Mouse (Mus musculus) bone marrow, adult 2 months (tissue): Measurements from ENCODE around the gene Acer3. TPM values are rescaled to one million over a fixed set of nuclear protein-coding genes. Genes with fewer than 3 reads are reported as not detected.
A peak's percentile ranks its signal among the peaks of the same experiment; 100 is the strongest.

ENCODE experiments used
- H3K27ac ChIP-seq: fragments of 200-500 bp; 2 replicates; pipeline ENCODE4 v1.5.1; 2012; ENCODE audit warnings: low read depth, mild to moderate bottlenecking, control low read depth, inconsistent platforms, low read length; ENCODE audit not compliant: control insufficient read depth, poor library complexity, insufficient read depth
- H3K4me1 ChIP-seq: fragments of 200-500 bp; 2 replicates; pipeline ENCODE4 v1.6.1; 2011; ENCODE audit warnings: low read length; ENCODE audit not compliant: control insufficient read depth, insufficient read depth
- H3K4me3 ChIP-seq: fragments of 200-500 bp; replicated peaks from 2 replicates; pipeline ENCODE3; 2011; ENCODE audit warnings: mild to moderate bottlenecking, low read depth, low read length, control low read depth; ENCODE audit not compliant: control insufficient read depth
- CTCF ChIP-seq: fragments of 200-500 bp; IDR thresholded peaks from 2 replicates; pipeline ENCODE4 v1.5.1; 2011; ENCODE audit warnings: low read length, control low read depth; ENCODE audit not compliant: control insufficient read depth, insufficient read depth
- POLR2A ChIP-seq: fragments of 200-500 bp; IDR thresholded peaks from 2 replicates; pipeline ENCODE4 v1.6.1; 2011; ENCODE audit warnings: low read depth, mild to moderate bottlenecking, control low read depth, low read length, borderline replicate concordance; ENCODE audit not compliant: control insufficient read depth
- WGBS: fragments of 180-500 bp; shearing (Covaris S2); methylation state at CpG from one replicate; pipeline ENCODE4 v1.1.7; 2018; 5-methylcytosine and 5-hydroxymethylcytosine counted together
- polyA plus RNA-seq: library from polyadenylated mRNA; stranded (reverse); fragments of >200 nt; gene quantifications from 2 replicates; pipeline ENCODE4 v1.2.4, GENCODE M21; 2011; ENCODE audit warnings: low replicate concordance; ENCODE audit not compliant: missing spikeins, insufficient read depth, insufficient read length

The Acer3 gene
- polyA plus RNA-seq, 1 experiment: 12.9 TPM

GRCm38 (mm10) chr7:98201493-98202028 lies 119.4 kb downstream of the Acer3 start:
- Histone ChIP-seq H3K4me3 (no peak overlapping the region), H3K4me1 (no peaks in the 10 kb centered on the region), H3K27ac (no peak overlapping the region)
- 80% methylated on average over 5 of the region's 5 CpGs for WGBS
- TF ChIP-seq CTCF (no peak), POLR2A (no peak)

GRCm38 (mm10) chr7:98200396-98200795 lies 120.6 kb downstream of the Acer3 start:
- no peak overlapping the region for H3K4me3 ChIP-seq
- 50% methylated on average over 3 of the region's 3 CpGs for WGBS
- H3K4me1 ChIP-seq: no peaks in the 10 kb centered on the region
- TF ChIP-seq CTCF: no peak
- TF ChIP-seq POLR2A: no peak
- no peak overlapping the region for H3K27ac ChIP-seq

GRCm38 (mm10) chr7:98199381-98199780 lies 121.6 kb downstream of the Acer3 start, which contains the start of gene B3gnt6:
Gene B3gnt6 (minus strand): TSS chr7:98199481.
- 84% methylated on average over 4 of the region's 4 CpGs for WGBS
- H3K4me3 ChIP-seq: no peak within 1 kb of the TSS
- TF ChIP-seq POLR2A (no peak), CTCF (no peak)
- no peak within 1 kb of the TSS for H3K27ac ChIP-seq
- H3K4me1 ChIP-seq: peaks cover 1% of the 10 kb centered on the region; the same call in 1 of the 2 replicates

DNA sequence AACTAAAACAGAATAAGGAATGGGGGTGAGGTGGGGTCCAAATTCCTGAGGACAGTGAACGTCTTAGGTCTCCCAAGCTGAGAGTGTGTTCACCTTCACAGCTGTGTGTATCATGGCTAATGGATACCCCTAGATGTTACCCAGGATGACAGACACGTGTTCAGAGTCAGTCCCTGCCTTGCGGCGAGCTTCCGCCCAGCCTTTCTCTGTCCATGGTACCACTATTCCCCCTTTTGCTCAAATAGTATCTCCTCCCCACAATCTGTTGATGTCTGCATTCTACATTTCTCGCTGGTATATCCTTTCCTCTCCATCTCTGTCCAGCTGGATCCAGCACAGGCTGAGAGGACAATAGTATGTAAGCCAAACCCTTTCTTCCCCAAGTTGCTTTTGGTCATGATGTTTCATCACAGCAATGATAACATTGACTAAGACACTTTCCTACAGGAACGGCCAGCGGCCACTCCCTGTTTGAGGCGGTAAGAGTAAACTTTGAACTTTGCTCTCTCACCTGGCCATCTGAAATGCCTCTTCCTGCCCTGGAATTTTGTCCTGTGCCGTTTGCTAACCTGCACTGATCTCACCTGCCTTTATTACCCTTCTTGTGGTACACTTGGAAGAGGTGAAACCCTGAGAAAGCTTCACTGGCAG lies 125.7 kb downstream of the Acer3 start:
- no peak overlapping the region for H3K4me3 ChIP-seq
- TF ChIP-seq POLR2A (no peak), CTCF (no peak)
- H3K4me1 ChIP-seq: peaks cover 5% of the 10 kb centered on the region
- no peak overlapping the region for H3K27ac ChIP-seq
- 37% methylated on average over 10 of the region's 10 CpGs for WGBS

DNA sequence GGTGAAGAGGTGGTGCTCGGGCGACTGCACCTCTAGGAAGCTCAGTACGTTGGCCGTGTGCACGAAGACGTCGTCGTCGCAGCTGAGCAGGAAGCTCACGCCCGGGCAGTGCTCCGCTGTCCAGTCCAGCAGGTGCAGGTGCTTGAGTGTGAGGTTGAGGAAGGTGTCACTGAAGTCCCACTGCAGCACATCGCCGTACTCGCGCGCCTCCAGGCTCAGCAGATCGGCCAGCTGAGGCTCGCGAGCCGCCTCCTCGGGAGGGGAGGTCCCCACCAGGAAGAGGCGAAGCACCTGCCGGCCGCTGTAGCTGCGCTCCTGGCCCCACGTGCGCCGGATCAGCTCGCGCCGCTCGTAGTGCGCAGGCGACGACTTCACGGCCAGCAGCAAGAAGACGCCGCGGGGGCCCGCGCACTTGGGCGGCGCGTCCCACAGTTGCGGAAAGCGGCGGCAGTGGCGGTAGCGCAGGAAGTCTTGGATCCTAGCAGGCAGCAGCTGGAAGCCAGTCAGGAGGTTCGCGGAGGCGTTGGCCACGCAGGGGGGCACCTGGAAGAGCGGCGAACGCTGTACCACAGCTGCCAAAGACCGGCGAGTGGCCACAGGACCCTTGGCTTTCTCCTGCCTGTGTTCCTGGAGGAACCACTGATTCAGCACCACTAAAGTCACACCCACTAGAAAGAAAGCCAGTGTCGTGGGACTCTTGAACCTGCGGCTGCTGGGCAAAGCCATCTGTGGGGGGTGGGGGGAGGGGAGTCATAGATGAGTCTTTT lies 126.8 kb downstream of the Acer3 start:
- peak overlapping the region; percentile 5 for H3K4me3 ChIP-seq
- WGBS: 2% methylated on average over 61 of the region's 61 CpGs

GRCm38 (mm10) chr7:98193515-98194025 lies 127.4 kb downstream of the Acer3 start:
- Histone ChIP-seq H3K4me1 (peaks cover 5% of the 10 kb centered on the region), H3K27ac (no peak overlapping the region), H3K4me3 (no peak overlapping the region)
- no peak for TF ChIP-seq CTCF
- no peak; the same call in 1 of the 2 replicates for TF ChIP-seq POLR2A
- WGBS: 3% methylated on average over 36 of the region's 36 CpGs

More for the DNA sequence above, 126.8 kb downstream of the Acer3 start:
- peaks cover 5% of the 10 kb centered on the region for H3K4me1 ChIP-seq
- no peak for TF ChIP-seq POLR2A
- TF ChIP-seq CTCF: no peak
- no peak overlapping the region for H3K27ac ChIP-seq

- 70% methylated on average over 17 of the region's 17 CpGs for WGBS
- TF ChIP-seq CTCF (peak; percentile 70), POLR2A (no peak)
- Histone ChIP-seq H3K4me3 (no peak overlapping the region), H3K4me1 (peaks cover 5% of the 10 kb centered on the region), H3K27ac (no peak overlapping the region)
Observed at GRCm38 (mm10) chr7:98191571-98192250, 129.3 kb downstream of the Acer3 start.

DNA sequence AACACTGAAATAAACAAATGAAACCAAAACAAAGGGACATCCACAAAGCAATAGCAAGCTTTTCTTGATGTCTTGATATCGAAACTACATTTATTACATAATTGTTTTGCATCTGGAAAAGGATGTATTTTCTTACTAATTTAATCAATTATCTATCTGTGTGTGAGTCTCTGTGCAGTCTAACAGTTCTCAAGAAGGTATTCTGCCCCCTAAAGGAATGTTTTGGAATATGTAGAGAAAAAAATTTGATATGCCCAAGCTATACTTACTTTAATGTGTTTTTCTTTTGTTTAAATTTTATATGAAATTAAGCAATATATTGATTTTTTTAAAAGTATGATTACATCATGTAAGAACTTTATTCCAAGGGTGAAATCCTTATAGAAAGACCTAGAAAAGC lies 130.4 kb downstream of the Acer3 start:
- TF ChIP-seq POLR2A: no peak
- no peak for TF ChIP-seq CTCF
- peaks cover 5% of the 10 kb centered on the region for H3K4me1 ChIP-seq

More for the DNA sequence above, 130.4 kb downstream of the Acer3 start:
- H3K27ac ChIP-seq: no peak overlapping the region
- 81% methylated on average over 1 of the region's 1 CpGs for WGBS
- H3K4me3 ChIP-seq: no peak overlapping the region
